Mouse (Mus musculus): ENCODE data around the gene Map3k14. TPM values are rescaled to one million over a fixed set of nuclear protein-coding genes. Genes with fewer than 3 reads are reported as not detected.
A peak's percentile ranks its signal among the peaks of the same experiment; 100 is the strongest.
"Not testable (repeated sequence)": the region's sequence is repeated elsewhere in the genome, so short reads cannot be mapped to it uniquely, and the experiment has no call there.

The Map3k14 gene
- total and polyA plus RNA-seq, 2 experiments from 2014 or later: 0.77 to 3.2 TPM

- no peaks in the 10 kb centered on the region for H3K9me3 ChIP-seq (ENCODE audit: low read length)
- peaks cover 65% of the 10 kb centered on the region for H3K36me3 ChIP-seq (ENCODE audit: insufficient read depth)
- 89% methylated on average over 10 of the region's 10 CpGs for WGBS
- H3K27me3 ChIP-seq (ENCODE audit: insufficient read depth, low read length): no peaks in the 10 kb centered on the region
- DNase-seq: no peak
- no peak overlapping the region for H3K4me3 ChIP-seq (ENCODE audit: low read depth, low read length)
- H3K27ac ChIP-seq (ENCODE audit: low read depth, low read length): no peak overlapping the region
- no peak for TF ChIP-seq CTCF (IDR thresholded peaks at IDR 0.05; ENCODE audit: low read depth)
- no peak overlapping the region for H3K4me2 ChIP-seq (ENCODE audit: low read depth)
- no peak overlapping the region for H3K9ac ChIP-seq
- H3K4me1 ChIP-seq (ENCODE audit: insufficient read depth): no peaks in the 10 kb centered on the region
- ATAC-seq: no peak
Measured at GRCm38 (mm10) chr11:103223444-103223843, 43.8 kb downstream of the Map3k14 start.

GRCm38 (mm10) chr11:103222718-103223117 is 44.6 kb downstream of the Map3k14 start:
- H3K36me3 ChIP-seq (ENCODE audit: insufficient read depth): peaks cover 62% of the 10 kb centered on the region
- DNase-seq; H3K4me2 ChIP-seq (ENCODE audit: low read depth); H3K27me3 ChIP-seq (ENCODE audit: insufficient read depth, low read length); ATAC-seq; H3K9ac ChIP-seq; H3K27ac ChIP-seq (ENCODE audit: low read depth, low read length); H3K9me3 ChIP-seq (ENCODE audit: low read length); H3K4me1 ChIP-seq (ENCODE audit: insufficient read depth); H3K4me3 ChIP-seq (ENCODE audit: low read depth, low read length): not testable (repeated sequence)
- 96% methylated on average over 4 of the region's 4 CpGs for WGBS

- WGBS: 95% methylated on average over 6 of the region's 6 CpGs
- no peak overlapping the region for H3K27ac ChIP-seq (ENCODE audit: low read depth, low read length)
- no peaks in the 10 kb centered on the region for H3K4me1 ChIP-seq (ENCODE audit: insufficient read depth)
- peaks cover 52% of the 10 kb centered on the region for H3K36me3 ChIP-seq (ENCODE audit: insufficient read depth)
- no peak overlapping the region for H3K9ac ChIP-seq
- H3K4me2 ChIP-seq (ENCODE audit: low read depth): no peak overlapping the region
- no peak overlapping the region for H3K4me3 ChIP-seq (ENCODE audit: low read depth, low read length)
- no peaks in the 10 kb centered on the region for H3K9me3 ChIP-seq (ENCODE audit: low read length)
- H3K27me3 ChIP-seq (ENCODE audit: insufficient read depth, low read length): no peaks in the 10 kb centered on the region
- no peak for ATAC-seq
- no peak for DNase-seq
- TF ChIP-seq CTCF (IDR thresholded peaks at IDR 0.05; ENCODE audit: low read depth): no peak
Measured at GRCm38 (mm10) chr11:103221437-103221836, 45.8 kb downstream of the Map3k14 start.

- H3K27ac ChIP-seq (ENCODE audit: low read depth, low read length): no peak overlapping the region
- no peak overlapping the region for H3K9ac ChIP-seq
- H3K4me1 ChIP-seq (ENCODE audit: insufficient read depth): no peaks in the 10 kb centered on the region
- H3K36me3 ChIP-seq (ENCODE audit: insufficient read depth): peaks cover 38% of the 10 kb centered on the region
- WGBS: 79% methylated on average over 4 of the region's 4 CpGs
- no peaks in the 10 kb centered on the region for H3K27me3 ChIP-seq (ENCODE audit: insufficient read depth, low read length)
- ATAC-seq (no peak), DNase-seq (no peak)
- no peak for TF ChIP-seq CTCF (IDR thresholded peaks at IDR 0.05; ENCODE audit: low read depth)
- H3K4me2 ChIP-seq (ENCODE audit: low read depth): no peak overlapping the region
- H3K4me3 ChIP-seq (ENCODE audit: low read depth, low read length): no peak overlapping the region
- H3K9me3 ChIP-seq (ENCODE audit: low read length): no peaks in the 10 kb centered on the region
Measured at GRCm38 (mm10) chr11:103219995-103220394, 47.3 kb downstream of the Map3k14 start.

GRCm38 (mm10) chr11:103219259-103219658 is 48.0 kb downstream of the Map3k14 start:
- ATAC-seq (no peak), DNase-seq (no peak)
- Histone ChIP-seq H3K36me3 (ENCODE audit: insufficient read depth) (peaks cover 31% of the 10 kb centered on the region), H3K4me3 (ENCODE audit: low read depth, low read length) (no peak overlapping the region), H3K9me3 (ENCODE audit: low read length) (no peaks in the 10 kb centered on the region), H3K27me3 (ENCODE audit: insufficient read depth, low read length) (no peaks in the 10 kb centered on the region), H3K4me1 (ENCODE audit: insufficient read depth) (no peaks in the 10 kb centered on the region), H3K9ac (no peak overlapping the region), H3K4me2 (ENCODE audit: low read depth) (no peak overlapping the region), H3K27ac (ENCODE audit: low read depth, low read length) (no peak overlapping the region)
- no peak for TF ChIP-seq CTCF (IDR thresholded peaks at IDR 0.05; ENCODE audit: low read depth)
- WGBS: 94% methylated on average over 5 of the region's 5 CpGs

- Histone ChIP-seq H3K36me3 (ENCODE audit: insufficient read depth) (peaks cover 24% of the 10 kb centered on the region), H3K4me2 (ENCODE audit: low read depth) (peak overlapping the region; percentile 100), H3K4me1 (ENCODE audit: insufficient read depth) (no peaks in the 10 kb centered on the region), H3K9ac (peak overlapping the region; percentile 66), H3K4me3 (ENCODE audit: low read depth, low read length) (peak overlapping the region; percentile 53), H3K27me3 (ENCODE audit: insufficient read depth, low read length) (no peaks in the 10 kb centered on the region), H3K27ac (ENCODE audit: low read depth, low read length) (no peak overlapping the region), H3K9me3 (ENCODE audit: low read length) (no peaks in the 10 kb centered on the region)
- DNase-seq: no peak
- TF ChIP-seq CTCF (IDR thresholded peaks at IDR 0.05; ENCODE audit: low read depth): no peak
- ATAC-seq: no peak
- WGBS: 28% methylated on average over 6 of the region's 6 CpGs
Measured at GRCm38 (mm10) chr11:103218517-103218901, 48.8 kb downstream of the Map3k14 start.

- 2% methylated on average over 45 of the region's 45 CpGs for WGBS
Measured at GRCm38 (mm10) chr11:103217790-103218516, 49.3 kb downstream of the Map3k14 start, which contains the start of gene Spata32. TSS of gene Spata32 (minus strand) at chr11:103218432.

More at GRCm38 (mm10) chr11:103217790-103218516, 49.3 kb downstream of the Map3k14 start, which contains the start of gene Spata32:
- H3K4me2 ChIP-seq (ENCODE audit: low read depth): peak within 1 kb of the TSS; percentile 100
- DNase-seq (peak; percentile 86), ATAC-seq (peak; percentile 97)
- H3K4me3 ChIP-seq (ENCODE audit: low read depth, low read length): peak within 1 kb of the TSS; percentile 53
- H3K27ac ChIP-seq (ENCODE audit: low read depth, low read length): peak within 1 kb of the TSS; percentile 54; the same call in 1 of the 2 replicates
- peak within 1 kb of the TSS; percentile 66 for H3K9ac ChIP-seq
- no peaks in the 10 kb centered on the region for H3K9me3 ChIP-seq (ENCODE audit: low read length)
- no peak for TF ChIP-seq CTCF (IDR thresholded peaks at IDR 0.05; ENCODE audit: low read depth)
- H3K27me3 ChIP-seq (ENCODE audit: insufficient read depth, low read length): no peaks in the 10 kb centered on the region
- no peaks in the 10 kb centered on the region for H3K4me1 ChIP-seq (ENCODE audit: insufficient read depth)
- H3K36me3 ChIP-seq (ENCODE audit: insufficient read depth): peaks cover 21% of the 10 kb centered on the region

Data from forebrain, postnatal 0 days (tissue).